Comparison of ENCODE assay signal across 22 mouse cellular contexts in the genomic region with DNA sequence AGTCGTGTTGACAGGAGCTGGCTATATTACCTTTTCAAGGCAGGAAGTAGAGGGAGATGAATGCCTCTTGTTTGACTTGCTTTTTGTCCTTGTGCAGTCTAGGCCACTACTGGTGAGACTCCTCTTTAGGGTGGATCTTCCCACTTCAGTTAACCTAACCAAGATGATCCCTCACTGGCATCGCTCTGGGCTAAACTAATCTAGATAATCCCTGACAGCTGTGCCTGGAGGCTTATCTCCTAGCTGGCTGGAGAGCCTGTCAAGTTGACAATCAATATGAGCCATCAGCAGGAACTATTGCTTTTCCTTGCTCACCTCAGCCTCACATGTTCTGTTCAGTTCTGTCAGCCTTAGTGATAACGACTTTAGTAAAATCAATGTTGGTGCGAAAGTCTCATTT.
A peak's percentile ranks its signal among the peaks of the same experiment; 100 is the strongest.
DNase-seq lines count a peak whose midpoint lies in the region; ATAC-seq lines count a peak whose summit lies in the region.
"Had no signal": no experiment of that assay in that cellular context is flagged by ENCODE, and none has a peak within 500 bp of the region (broad histone marks: within the 10 kb centered on the region; RNA-seq: fewer than 3 reads in every experiment).

No protein-coding gene starts in this region.

- 43% methylated on average over 4 of the region's 4 CpGs for WGBS in heart, embryonic 10.5 days
- 39% methylated on average over 4 of the region's 4 CpGs for WGBS in midbrain, embryonic 11.5 days
- WGBS in midbrain, embryonic 16.5 days = 37% methylated on average over 4 of the region's 4 CpGs

- H3K27ac ChIP-seq in heart, embryonic 10.5 days = no peak overlapping the region
- H3K27ac ChIP-seq in midbrain, embryonic 11.5 days (ENCODE audit: low read depth, low read length) = no peak overlapping the region
- no peak overlapping the region for H3K27ac ChIP-seq in midbrain, embryonic 16.5 days (ENCODE audit: low read length)
- H3K27ac ChIP-seq: forebrain, embryonic 13.5 days; hindbrain, embryonic 13.5 days; limb, embryonic 12.5 days; liver, embryonic 15.5 days had no signal

- peak; percentile 52; the same call in 1 of the 2 replicates for ATAC-seq in midbrain, embryonic 11.5 days (ENCODE audit: low FRiP score)
- ATAC-seq in midbrain, embryonic 16.5 days = no peak
- ATAC-seq: forebrain, embryonic 13.5 days; intestine, embryonic 16.5 days; Patski had no signal

- no peaks in the 10 kb centered on the region for H3K27me3 ChIP-seq in heart, embryonic 10.5 days (ENCODE audit: insufficient read depth, poor library complexity, severe bottlenecking)
- no peaks in the 10 kb centered on the region for H3K27me3 ChIP-seq in midbrain, embryonic 11.5 days (ENCODE audit: control insufficient read depth, insufficient read depth, low read length)
- no peaks in the 10 kb centered on the region for H3K27me3 ChIP-seq in midbrain, embryonic 16.5 days (ENCODE audit: control insufficient read depth, insufficient read depth, low read depth, low read length)
- H3K27me3 ChIP-seq: forebrain, embryonic 13.5 days; hindbrain, embryonic 13.5 days; limb, embryonic 12.5 days; liver, embryonic 15.5 days; Patski had no signal

- H3K4me2 ChIP-seq in midbrain, embryonic 11.5 days = no peak overlapping the region
- no peak overlapping the region for H3K4me2 ChIP-seq in midbrain, embryonic 16.5 days (ENCODE audit: low read length)
- H3K4me2 ChIP-seq: forebrain, embryonic 13.5 days; hindbrain, embryonic 13.5 days; limb, embryonic 12.5 days; liver, embryonic 15.5 days; lung, embryonic 14.5 days had no signal

- H3K9me3 ChIP-seq in heart, embryonic 10.5 days = no peaks in the 10 kb centered on the region
- no peaks in the 10 kb centered on the region for H3K9me3 ChIP-seq in midbrain, embryonic 11.5 days (ENCODE audit: control insufficient read depth, low read length)
- no peaks in the 10 kb centered on the region for H3K9me3 ChIP-seq in midbrain, embryonic 16.5 days (replicated peaks; ENCODE audit: control insufficient read depth, low read length, poor library complexity, severe bottlenecking)
- H3K9me3 ChIP-seq: forebrain, embryonic 13.5 days; hindbrain, embryonic 13.5 days; limb, embryonic 12.5 days; liver, embryonic 15.5 days had no signal

- no peak overlapping the region for H3K4me3 ChIP-seq in heart, embryonic 10.5 days
- no peak overlapping the region for H3K4me3 ChIP-seq in midbrain, embryonic 11.5 days (ENCODE audit: low read depth, low read length)
- H3K4me3 ChIP-seq in midbrain, embryonic 16.5 days (ENCODE audit: low read depth, low read length) = no peak overlapping the region
- H3K4me3 ChIP-seq: forebrain, embryonic 13.5 days; hindbrain, embryonic 13.5 days; limb, embryonic 12.5 days; liver, embryonic 15.5 days had no signal

- peaks cover 36% of the 10 kb centered on the region for H3K36me3 ChIP-seq in heart, embryonic 10.5 days
- H3K36me3 ChIP-seq in midbrain, embryonic 11.5 days (ENCODE audit: control insufficient read depth, insufficient read depth, low read length) = no peaks in the 10 kb centered on the region; the same call in 1 of the 2 replicates
- peaks cover 8% of the 10 kb centered on the region; the same call in 1 of the 2 replicates for H3K36me3 ChIP-seq in midbrain, embryonic 16.5 days (ENCODE audit: control insufficient read depth, insufficient read depth, low read length)
- H3K36me3 ChIP-seq: liver, embryonic 15.5 days had no signal

- peak; percentile 43 for DNase-seq in heart, adult 11 months
- DNase-seq in heart, embryonic 10.5 days (ENCODE audit: low spot score) = no peak
- DNase-seq in midbrain, embryonic 11.5 days (ENCODE audit: low spot score, missing footprints) = no peak
- peak; percentile 76 for DNase-seq in retina, adult 2 months (ENCODE audit: low read depth, low spot score)
- no peak for DNase-seq in kidney, postnatal 10 days
- no peak for DNase-seq in adrenal gland, adult 2 months
- DNase-seq: adrenal gland, postnatal 14 days; cerebellum, adult 11-12 months; cerebellum, adult 9-11 months; gastrocnemius, postnatal 10 days; heart, postnatal 4 days; kidney, adult 8-10 months; kidney, postnatal 14 days; lung, embryonic 14.5 days; lung, postnatal 14 days had no signal

- no peak overlapping the region for H3K9ac ChIP-seq in midbrain, embryonic 11.5 days (ENCODE audit: low read length)
- H3K9ac ChIP-seq in midbrain, embryonic 16.5 days (ENCODE audit: low read depth, low read length) = no peak overlapping the region
- H3K9ac ChIP-seq: forebrain, embryonic 13.5 days; hindbrain, embryonic 13.5 days; limb, embryonic 12.5 days; liver, embryonic 15.5 days; lung, embryonic 14.5 days had no signal

- peaks cover 41% of the 10 kb centered on the region for H3K4me1 ChIP-seq in heart, embryonic 10.5 days
- H3K4me1 ChIP-seq in midbrain, embryonic 11.5 days (ENCODE audit: control insufficient read depth, insufficient read depth, low read length) = no peaks in the 10 kb centered on the region; the same call in 1 of the 2 replicates
- H3K4me1 ChIP-seq in midbrain, embryonic 16.5 days (ENCODE audit: control insufficient read depth, insufficient read depth, low read length) = no peaks in the 10 kb centered on the region
- H3K4me1 ChIP-seq: hindbrain, embryonic 13.5 days; limb, embryonic 12.5 days; liver, embryonic 15.5 days had no signal

Comparison
In these comparisons a context has a peak if more than half of its experiments do, and no peak if none do; other contexts are left out.
1. DNase-seq: peak in heart, adult 11 months (single experiment) and retina, adult 2 months (single experiment); none in heart, embryonic 10.5 days (single experiment), midbrain, embryonic 11.5 days (single experiment), kidney, postnatal 10 days (single experiment) and adrenal gland, adult 2 months (single experiment).